Mouse (Mus musculus) adipocyte (in vitro differentiated cells): ENCODE data around the gene Cdc37.

ENCODE experiments used
- DNase-seq: peaks from one replicate; pipeline ENCODE4 v3.0.0-alpha.2; 2016; ENCODE audit warnings: low spot score

The Cdc37 gene

DNA sequence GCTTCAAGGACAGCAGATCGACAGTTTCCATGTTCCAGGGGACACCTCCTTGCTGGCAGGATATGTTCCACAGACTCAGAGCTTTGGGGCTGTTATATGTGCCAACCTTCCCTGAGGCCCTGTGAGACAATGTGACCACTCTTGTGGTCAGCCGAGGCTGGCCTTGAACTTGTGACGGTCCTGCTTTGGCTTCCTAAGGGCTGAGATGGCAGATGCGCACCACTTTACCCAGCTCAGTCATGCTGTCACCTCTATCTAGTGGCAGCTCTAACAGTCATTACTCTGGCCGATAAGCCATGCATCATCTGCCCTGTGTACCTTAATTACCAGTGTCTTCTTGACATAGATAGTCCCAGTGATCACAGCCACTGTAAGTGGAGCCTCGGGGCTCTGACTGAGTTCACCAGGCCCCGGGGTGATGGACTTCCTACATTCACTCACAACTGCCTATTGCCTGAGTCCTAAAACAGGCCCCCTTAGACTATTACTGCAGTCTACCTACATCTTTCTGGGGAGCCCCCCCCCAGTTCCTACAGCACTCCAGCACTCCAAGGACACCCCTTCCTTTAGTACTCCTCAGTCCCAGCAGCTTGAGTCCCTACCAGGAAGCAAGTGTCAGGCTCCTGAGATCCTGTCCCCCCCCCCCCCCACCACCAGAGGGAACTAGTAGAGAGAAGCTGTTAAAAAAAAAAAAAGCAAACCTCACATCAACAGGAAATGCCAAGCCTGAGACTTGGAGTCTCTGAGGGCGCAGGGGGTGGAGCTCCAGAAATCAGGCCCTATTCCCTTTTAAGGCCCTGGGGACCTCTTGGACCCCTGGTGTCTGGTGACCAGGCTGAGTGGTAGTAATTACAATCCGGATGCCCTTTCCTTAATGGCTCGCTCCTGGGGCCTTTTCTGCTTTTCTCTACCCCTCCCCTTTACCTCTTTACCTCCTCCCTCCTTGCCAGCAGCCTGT is 17.6 kb upstream of the Cdc37 start:
- peak; percentile 51 for DNase-seq

DNA sequence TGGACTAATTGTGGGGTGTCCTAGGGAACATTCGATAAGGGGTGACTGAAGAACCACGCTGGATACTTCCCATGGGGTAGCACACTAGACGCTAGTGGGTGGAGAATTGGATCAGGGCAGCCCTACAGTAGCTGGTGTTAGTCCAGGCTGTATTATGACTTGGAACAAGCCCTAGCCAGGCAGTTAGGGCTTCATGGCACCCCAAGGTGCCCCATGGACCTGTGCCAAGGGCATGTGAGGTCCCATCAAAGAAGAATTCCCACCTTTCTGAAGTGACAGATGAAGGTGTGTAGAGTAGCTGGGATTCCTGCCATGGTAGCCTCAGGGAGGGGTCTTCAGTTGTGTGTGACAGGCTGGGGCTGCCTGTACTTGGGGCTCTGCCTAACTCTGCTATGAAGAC is 16.7 kb upstream of the Cdc37 start:
- DNase-seq, result no peak

- no peak for DNase-seq
Observed at GRCm38 (mm10) chr9:21165952-21166451, 16.2 kb upstream of the Cdc37 start.

- no peak for DNase-seq
Observed at GRCm38 (mm10) chr9:21165041-21165951, 15.5 kb upstream of the Cdc37 start, which contains the start of gene Pde4a. TSS of gene Pde4a (plus strand) at chr9:21165714.

DNA sequence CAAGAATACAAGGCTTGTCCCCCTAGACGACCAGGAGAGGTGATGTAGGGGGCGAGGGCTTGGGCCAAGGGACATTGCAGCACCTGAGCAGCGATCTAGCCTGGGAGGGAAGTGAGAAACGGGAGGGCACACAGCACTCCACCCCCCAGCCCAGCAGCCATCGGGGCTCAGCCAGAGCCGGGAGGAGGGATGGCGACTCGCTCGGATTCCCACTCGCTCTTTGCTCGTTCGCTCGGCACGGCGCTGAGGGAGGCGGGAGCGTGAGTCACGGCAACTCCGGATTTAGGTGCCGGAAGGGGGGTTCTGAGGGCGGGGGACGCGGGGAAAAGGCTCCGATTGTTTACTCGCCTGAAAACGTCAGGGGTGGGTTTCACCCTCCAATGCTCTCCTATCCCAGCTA is 14.3 kb upstream of the Cdc37 start:
- no peak for DNase-seq

DNA sequence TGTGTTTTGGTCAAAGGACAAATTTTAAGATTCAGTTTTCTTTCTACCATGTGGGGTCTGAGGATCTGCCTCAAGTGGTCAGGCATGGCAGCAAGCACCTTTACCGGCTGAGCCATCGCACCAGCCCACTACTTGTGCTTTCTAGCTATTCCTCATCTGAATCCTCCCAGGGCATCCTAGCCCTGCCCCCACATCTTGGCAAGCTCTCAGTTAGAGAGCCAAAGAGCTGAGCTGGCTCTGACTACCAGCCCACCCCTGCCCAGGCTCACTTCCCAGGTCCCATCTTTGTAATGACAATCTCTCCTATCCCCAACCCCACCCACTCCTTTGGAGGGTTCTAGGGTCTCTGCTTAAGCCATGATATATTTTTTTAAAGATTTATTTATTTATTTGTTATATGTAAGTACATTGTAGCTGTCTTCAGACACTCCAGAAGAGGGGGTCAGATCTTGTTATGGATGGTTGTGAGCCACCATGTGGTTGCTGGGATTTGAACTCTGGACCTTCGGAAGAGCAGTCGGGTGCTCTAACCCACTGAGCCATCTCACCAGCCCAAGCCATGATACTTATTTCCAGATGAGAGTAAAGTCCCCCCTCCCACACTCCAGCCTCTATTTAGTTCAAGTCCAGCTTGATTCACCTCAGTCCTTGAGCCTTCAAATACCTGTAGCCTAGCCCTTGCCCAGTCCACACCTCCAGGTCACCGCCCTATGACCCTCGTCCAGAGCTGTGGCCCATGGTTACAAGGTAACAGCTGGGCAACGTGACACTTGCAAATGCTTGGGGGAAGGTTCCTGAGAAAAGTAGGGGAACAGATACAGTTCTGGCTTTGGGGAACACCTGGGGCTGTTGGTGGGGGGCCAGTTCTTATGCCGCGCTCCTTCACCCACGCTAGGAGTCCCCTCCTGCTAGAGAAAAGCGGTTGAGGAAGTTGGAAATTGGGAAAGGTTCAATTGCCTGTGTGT is 13.6 kb upstream of the Cdc37 start:
- DNase-seq, result no peak

GRCm38 (mm10) chr9:21161209-21161909 is 11.6 kb upstream of the Cdc37 start:
- DNase-seq, result no peak

GRCm38 (mm10) chr9:21154787-21155186 is 5.0 kb upstream of the Cdc37 start:
- DNase-seq, result no peak

- DNase-seq, result no peak
Observed at GRCm38 (mm10) chr9:21153833-21154232, 4.1 kb upstream of the Cdc37 start.

GRCm38 (mm10) chr9:21153331-21153730 is 3.5 kb upstream of the Cdc37 start:
- DNase-seq, result no peak

DNA sequence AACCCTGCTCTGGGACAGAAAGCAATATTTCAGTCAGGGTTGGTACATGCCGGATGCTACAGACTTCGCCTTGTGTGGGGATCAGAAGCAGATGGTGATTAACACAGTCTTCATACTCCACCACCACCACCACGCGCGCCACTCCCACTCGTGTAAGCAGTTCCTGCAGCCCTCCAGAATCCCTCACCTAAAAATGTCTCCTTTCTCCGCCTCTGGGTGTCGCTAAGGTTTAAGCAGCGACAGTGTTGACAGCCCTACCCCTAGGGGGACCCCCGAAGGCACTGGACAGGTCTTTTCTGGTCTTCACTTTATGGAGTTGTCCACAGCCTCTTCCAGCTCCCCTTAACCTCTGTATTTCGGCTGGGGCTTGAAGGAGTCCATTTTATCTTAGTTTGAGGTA is 2.9 kb upstream of the Cdc37 start:
- DNase-seq, result no peak

DNA sequence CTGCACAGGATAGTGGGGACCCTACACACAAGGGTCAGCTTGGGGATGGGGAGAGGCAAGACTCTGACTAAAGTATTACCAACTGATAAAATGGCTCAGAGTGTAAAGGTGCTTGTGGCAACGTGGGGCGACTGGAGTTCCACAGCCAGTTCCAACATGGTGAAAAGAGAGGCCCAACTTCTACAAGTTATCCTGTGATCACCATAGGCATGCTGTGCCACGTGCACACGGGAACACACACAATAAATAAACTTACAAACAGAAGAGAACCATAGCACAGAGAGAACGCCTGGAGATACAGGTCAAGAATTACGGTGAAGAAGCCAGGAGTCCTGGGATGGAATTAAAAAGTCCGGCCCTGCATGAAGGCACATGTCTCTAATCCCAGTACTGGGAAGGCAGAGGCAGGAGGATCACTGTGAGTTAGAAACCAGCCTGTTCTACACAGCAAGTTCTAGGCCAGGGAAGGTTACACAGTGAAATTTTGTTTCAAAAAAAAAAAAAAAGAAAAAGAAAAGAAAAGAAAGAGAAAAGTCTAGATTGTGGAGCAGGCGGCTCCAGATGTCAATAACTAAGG is 617 bp downstream of the Cdc37 start:
- DNase-seq, result no peak

- DNase-seq, result no peak
Observed at GRCm38 (mm10) chr9:21148427-21148826, 1.4 kb downstream of the Cdc37 start.

- no peak for DNase-seq
Observed at GRCm38 (mm10) chr9:21146722-21147121, 3.1 kb downstream of the Cdc37 start.

- no peak for DNase-seq
Observed at GRCm38 (mm10) chr9:21145431-21145830, 4.4 kb downstream of the Cdc37 start.

DNA sequence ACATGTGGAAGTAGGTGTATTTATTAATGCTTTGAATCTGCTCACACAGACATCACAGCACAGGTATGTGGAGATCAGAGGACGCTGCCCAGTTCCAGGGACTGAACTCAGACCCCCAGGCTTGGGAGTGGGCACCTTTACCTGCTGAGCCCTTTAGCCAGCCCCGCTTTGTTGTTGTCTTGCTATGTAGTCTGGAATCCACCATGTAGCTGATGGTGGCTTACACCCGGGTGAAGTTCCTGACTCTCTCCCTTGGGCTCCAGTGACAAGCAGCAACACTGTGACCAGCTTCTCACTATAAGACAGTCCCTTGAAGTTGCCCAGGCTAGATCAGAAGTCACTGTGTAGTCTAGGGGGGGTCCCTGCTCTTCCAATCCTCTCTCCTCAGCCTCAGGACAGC is 5.4 kb downstream of the Cdc37 start:
- no peak for DNase-seq

GRCm38 (mm10) chr9:21141922-21142321 is 7.9 kb downstream of the Cdc37 start:
- no peak for DNase-seq

GRCm38 (mm10) chr9:21138386-21138785 is 11.4 kb downstream of the Cdc37 start:
- DNase-seq, result peak; percentile 17

GRCm38 (mm10) chr9:21137229-21137628 is 12.6 kb downstream of the Cdc37 start:
- DNase-seq, result peak; percentile 73

DNA sequence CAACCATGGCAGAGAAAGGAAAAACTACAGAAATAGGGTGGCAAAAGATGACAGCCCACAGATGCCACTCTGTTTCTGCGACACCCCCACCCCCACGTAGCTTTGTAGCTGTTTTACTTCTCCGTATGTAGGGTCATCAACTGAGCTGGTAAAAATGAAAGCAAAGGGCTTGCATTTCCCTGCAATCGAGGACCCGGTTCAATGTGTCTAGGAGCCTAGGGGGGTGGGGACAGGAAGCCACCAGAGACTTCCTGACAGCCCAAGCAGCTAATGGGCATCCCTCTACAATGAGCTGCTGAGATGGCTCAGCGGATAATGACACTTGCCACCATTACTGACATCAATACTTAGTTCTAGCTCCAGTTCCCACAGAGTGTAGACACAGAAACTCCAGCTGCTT is 13.4 kb downstream of the Cdc37 start:
- no peak for DNase-seq
